10 mouse cellular contexts compared by ENCODE assay signal in the genomic region with DNA sequence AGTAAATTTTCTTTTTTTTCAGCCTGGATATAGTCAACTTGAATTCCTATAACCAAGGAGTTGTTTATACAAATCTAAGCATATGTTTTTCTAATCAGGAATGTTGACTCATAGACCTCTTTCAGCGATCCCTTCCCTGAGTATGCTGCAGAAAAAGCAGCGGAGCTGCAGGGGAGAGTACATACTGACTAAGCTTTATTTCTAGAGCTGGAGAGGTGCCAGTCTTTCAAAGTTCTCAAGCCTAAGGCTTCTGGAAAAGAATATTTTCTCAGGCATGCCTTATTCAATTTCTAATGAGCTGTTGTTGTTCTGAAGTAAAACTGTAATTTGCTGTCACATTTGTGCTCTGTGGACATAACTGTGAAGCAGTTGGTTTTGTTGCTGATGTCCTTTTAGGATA.
DNase-seq lines count a peak whose midpoint lies in the region; ATAC-seq and TF ChIP-seq lines count a peak whose summit lies in the region.
"Had no signal": no experiment of that assay in that cellular context is flagged by ENCODE, and none has a peak within 500 bp of the region (broad histone marks: within the 10 kb centered on the region; RNA-seq: fewer than 3 reads in every experiment).

No protein-coding gene starts in this region.

- no peak overlapping the region for H3K27ac ChIP-seq in heart, embryonic 12.5 days (ENCODE audit: poor library complexity, severe bottlenecking)
- H3K27ac ChIP-seq in lung, postnatal 0 days (ENCODE audit: low read length): no peak overlapping the region

- 25% methylated on average over 2 of the region's 2 CpGs for WGBS in heart, embryonic 12.5 days
- WGBS in lung, postnatal 0 days: 11% methylated on average over 2 of the region's 2 CpGs
- WGBS in lung, adult 2 months: 11% methylated on average over 2 of the region's 2 CpGs

- no peak overlapping the region for H3K4me3 ChIP-seq in heart, embryonic 12.5 days
- H3K4me3 ChIP-seq in lung, postnatal 0 days (ENCODE audit: low read depth, low read length): no peak overlapping the region
- no peak overlapping the region for H3K4me3 ChIP-seq in lung, adult 2 months (replicated peaks; ENCODE audit: extremely low read depth, low read depth, low read length)

- DNase-seq in heart, adult 11 months: peak; percentile 86
- peak; percentile 89 for DNase-seq in lung, postnatal 0 days (ENCODE audit: low spot score)
- no peak for DNase-seq in lung, adult 2 months
- peak; percentile 75 for DNase-seq in fibroblast of lung, adult 2 months (ENCODE audit: low read depth)
- peak; percentile 46 to 78 for DNase-seq in kidney, postnatal 36 days
- DNase-seq in T-cell, adult 2 months (ENCODE audit: low spot score): no peak
- DNase-seq in testis, postnatal 10 days (ENCODE audit: low spot score): no peak
- DNase-seq: layer of hippocampus, adult 9-11 months; right cerebral cortex, postnatal 4 days had no signal

- H3K27me3 ChIP-seq in heart, embryonic 12.5 days (replicated peaks): no peaks in the 10 kb centered on the region
- H3K27me3 ChIP-seq in lung, postnatal 0 days (replicated peaks; ENCODE audit: insufficient read depth, low read length): no peaks in the 10 kb centered on the region

- TF ChIP-seq CTCF in lung, postnatal 0 days (IDR thresholded peaks at IDR 0.05): no peak
- no peak for TF ChIP-seq CTCF in lung, adult 2 months (IDR thresholded peaks at IDR 0.05; ENCODE audit: insufficient read depth, low read length)

- no peak overlapping the region for H3K4me2 ChIP-seq in heart, embryonic 12.5 days
- H3K4me2 ChIP-seq in lung, postnatal 0 days (replicated peaks; ENCODE audit: low read depth, low read length): no peak overlapping the region

- H3K9me3 ChIP-seq in heart, embryonic 12.5 days (replicated peaks): no peaks in the 10 kb centered on the region
- no peaks in the 10 kb centered on the region for H3K9me3 ChIP-seq in lung, postnatal 0 days (ENCODE audit: low read length)

- H3K36me3 ChIP-seq in heart, embryonic 12.5 days: 0 out of 2 replicates have a peak, but pooled peaks cover under 1% of the 10 kb centered on the region
- no peaks in the 10 kb centered on the region for H3K36me3 ChIP-seq in lung, postnatal 0 days (ENCODE audit: insufficient read depth, low read length)

- TF ChIP-seq EP300 in lung, postnatal 0 days (IDR thresholded peaks at IDR 0.05): no peak

- H3K9ac ChIP-seq in heart, embryonic 12.5 days: no peak overlapping the region
- H3K9ac ChIP-seq in lung, postnatal 0 days (replicated peaks; ENCODE audit: low read depth): no peak overlapping the region

- ATAC-seq in heart, embryonic 12.5 days (ENCODE audit: insufficient number of reproducible peaks, low FRiP score): no peak
- ATAC-seq in lung, postnatal 0 days: peak; percentile 83

- TF ChIP-seq POLR2A in lung, adult 2 months (IDR thresholded peaks at IDR 0.05; ENCODE audit: borderline replicate concordance, extremely low read depth, low read depth, low read length): no peak

- H3K4me1 ChIP-seq in heart, embryonic 12.5 days (replicated peaks): peaks cover 26% of the 10 kb centered on the region
- peaks cover 15% of the 10 kb centered on the region; the same call in 1 of the 2 replicates for H3K4me1 ChIP-seq in lung, postnatal 0 days (ENCODE audit: insufficient read depth, low read depth, low read length)
- peaks cover 22% of the 10 kb centered on the region for H3K4me1 ChIP-seq in lung, adult 2 months (ENCODE audit: control insufficient read depth, insufficient read depth, low read length)

Comparison
In these comparisons a context has a peak if more than half of its experiments do, and no peak if none do; other contexts are left out.
1. DNase-seq: peak in heart, adult 11 months (single experiment), lung, postnatal 0 days (single experiment), fibroblast of lung, adult 2 months (single experiment) and kidney, postnatal 36 days (2 of 2); none in lung, adult 2 months (single experiment), T-cell, adult 2 months (single experiment) and testis, postnatal 10 days (single experiment).